Mouse (Mus musculus) hindbrain, embryonic 11.5 days (tissue): ENCODE measurements at regions not wholly inside any gene's neighbourhood (a gene's known extent, or its start where the extent isn't known, plus 50 kb on each side); places are given as distances from the start of the nearest gene placed in this dataset.
A peak's percentile ranks its signal among the peaks of the same experiment; 100 is the strongest.

ENCODE experiments used
- ATAC-seq: fragments of 200-750 bp; cut with Nextera tagmentation; 2 replicates; pipeline ENCODE4 v1.8.0; 2017; ENCODE audit warnings: mild to moderate bottlenecking, moderate TSS enrichment, moderate library complexity; ENCODE audit not compliant: low FRiP score
- DNase-seq: peaks from one replicate; pipeline ENCODE4 v3.0.0-alpha.2; 2015; ENCODE audit warnings: low spot score
- H3K27ac ChIP-seq: fragments of 300-500 bp; sonication (generic); 2 replicates; pipeline ENCODE4 v1.5.1; 2014; ENCODE audit warnings: mild to moderate bottlenecking, low read depth, low read length
- H3K27me3 ChIP-seq: fragments of 300-500 bp; sonication (generic); 2 replicates; pipeline ENCODE4 v1.6.1; 2014; ENCODE audit warnings: mild to moderate bottlenecking, low read length, moderate library complexity, mixed read lengths; ENCODE audit not compliant: control insufficient read depth, insufficient read depth
- H3K36me3 ChIP-seq: fragments of 300-500 bp; sonication (generic); 2 replicates; pipeline ENCODE4 v1.6.1; 2014; ENCODE audit warnings: mild to moderate bottlenecking, low read length, moderate library complexity, mixed read lengths; ENCODE audit not compliant: control insufficient read depth, insufficient read depth
- H3K4me1 ChIP-seq: fragments of 300-500 bp; sonication (generic); replicated peaks from 2 replicates; pipeline ENCODE4 v1.6.1; 2014; ENCODE audit warnings: low read length, mixed read lengths; ENCODE audit not compliant: control insufficient read depth, insufficient read depth
- H3K4me2 ChIP-seq: fragments of 300-500 bp; sonication (generic); replicated peaks from 2 replicates; pipeline ENCODE4 v1.6.1; 2014; ENCODE audit warnings: mild to moderate bottlenecking, low read depth, low read length
- H3K4me3 ChIP-seq: fragments of 300-500 bp; sonication (generic); 2 replicates; pipeline ENCODE4 v1.5.1; 2014; ENCODE audit warnings: low read depth, low read length
- H3K9ac ChIP-seq: fragments of 300-500 bp; sonication (generic); 2 replicates; pipeline ENCODE4 v1.6.1; 2014; ENCODE audit warnings: low read depth, low read length
- H3K9me3 ChIP-seq: fragments of 300-500 bp; sonication (generic); 2 replicates; pipeline ENCODE4 v1.6.1; 2016; ENCODE audit warnings: low read length; ENCODE audit not compliant: control insufficient read depth
- WGBS: fragments of 180-500 bp; shearing (Covaris S2); extraction: QIAGEN DNeasy Blood & Tissue Kit; methylation state at CpG from one replicate; pipeline ENCODE4 v1.1.7; 2014; 5-methylcytosine and 5-hydroxymethylcytosine counted together

DNA sequence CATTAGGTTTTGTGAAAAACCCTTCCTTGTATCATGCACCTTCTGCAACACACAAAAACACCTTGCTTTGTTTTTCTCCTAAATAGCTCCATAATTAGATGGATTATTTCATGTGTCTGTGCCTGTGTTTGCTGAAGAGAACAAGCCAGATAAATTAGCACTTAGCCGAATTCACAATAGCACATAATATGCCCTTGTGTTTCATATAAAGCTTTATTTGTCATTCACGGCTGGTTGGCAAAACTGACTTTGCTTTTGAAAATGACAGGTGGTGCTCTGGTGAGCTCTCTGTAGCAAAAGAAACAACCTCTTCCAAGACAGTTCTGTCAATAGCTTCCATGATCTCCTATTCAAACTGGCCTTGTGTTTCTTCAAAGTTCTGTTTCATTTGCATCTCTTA is 551.2 kb upstream of the Itga1 start:
- Histone ChIP-seq H3K9ac (no peak overlapping the region), H3K27me3 (no peaks in the 10 kb centered on the region), H3K4me1 (no peaks in the 10 kb centered on the region), H3K4me2 (no peak overlapping the region), H3K27ac (no peak overlapping the region), H3K9me3 (no peaks in the 10 kb centered on the region), H3K36me3 (no peaks in the 10 kb centered on the region), H3K4me3 (no peak overlapping the region)
- no peak for DNase-seq
- WGBS: 51% methylated on average over 2 of the region's 2 CpGs
- ATAC-seq: no peak

DNA sequence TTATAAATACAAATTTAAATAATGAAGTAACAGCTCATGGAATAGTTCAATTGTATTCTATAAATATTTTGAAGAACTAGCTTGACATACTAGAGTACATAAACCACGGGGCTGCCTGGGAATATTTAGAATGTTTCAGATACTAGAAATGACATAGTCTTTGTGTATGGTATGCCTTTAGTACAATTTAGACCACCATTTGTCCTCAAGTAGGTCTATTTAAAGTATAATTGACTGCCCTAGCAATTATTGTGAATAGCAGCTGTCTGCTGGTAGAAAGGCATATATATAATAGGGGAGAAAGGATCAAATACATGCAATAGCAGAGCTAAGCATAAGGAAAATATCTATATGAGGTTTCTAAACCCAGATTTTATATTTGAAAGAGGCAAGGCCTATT is 550.6 kb upstream of the Itga1 start:
- Histone ChIP-seq H3K27ac (no peak overlapping the region), H3K4me3 (no peak overlapping the region), H3K9me3 (no peaks in the 10 kb centered on the region), H3K36me3 (no peaks in the 10 kb centered on the region), H3K4me2 (no peak overlapping the region), H3K9ac (no peak overlapping the region), H3K4me1 (no peaks in the 10 kb centered on the region), H3K27me3 (no peaks in the 10 kb centered on the region)
- DNase-seq: no peak
- 68% methylated on average over 1 of the region's 1 CpGs for WGBS
- no peak for ATAC-seq

GRCm38 (mm10) chr13:115631410-115632105 is 529.8 kb upstream of the Itga1 start:
- H3K9me3 ChIP-seq: no peaks in the 10 kb centered on the region
- H3K4me1 ChIP-seq: no peaks in the 10 kb centered on the region
- H3K36me3 ChIP-seq: no peaks in the 10 kb centered on the region
- ATAC-seq: peak; percentile 86
- 41% methylated on average over 10 of the region's 10 CpGs for WGBS
- no peak overlapping the region for H3K4me3 ChIP-seq
- peaks cover 2% of the 10 kb centered on the region; the same call in 1 of the 2 replicates for H3K27me3 ChIP-seq
- H3K9ac ChIP-seq: no peak overlapping the region
- H3K27ac ChIP-seq: no peak overlapping the region
- H3K4me2 ChIP-seq: no peak overlapping the region
- DNase-seq: peak; percentile 38

GRCm38 (mm10) chr13:115630603-115631002 is 528.8 kb upstream of the Itga1 start:
- H3K4me2 ChIP-seq: no peak overlapping the region
- no peak for ATAC-seq
- no peak for DNase-seq
- H3K4me3 ChIP-seq: no peak overlapping the region
- H3K4me1 ChIP-seq: no peaks in the 10 kb centered on the region
- no peaks in the 10 kb centered on the region for H3K36me3 ChIP-seq
- 62% methylated on average over 2 of the region's 2 CpGs for WGBS
- H3K27ac ChIP-seq: no peak overlapping the region
- H3K9me3 ChIP-seq: no peaks in the 10 kb centered on the region
- no peak overlapping the region for H3K9ac ChIP-seq
- peaks cover 2% of the 10 kb centered on the region; the same call in 1 of the 2 replicates for H3K27me3 ChIP-seq

- no peak for ATAC-seq
- H3K27ac ChIP-seq: no peak overlapping the region
- no peak overlapping the region for H3K9ac ChIP-seq
- no peak overlapping the region for H3K4me2 ChIP-seq
- no peaks in the 10 kb centered on the region for H3K4me1 ChIP-seq
- H3K9me3 ChIP-seq: no peaks in the 10 kb centered on the region
- WGBS: 79% methylated on average over 6 of the region's 6 CpGs
- H3K27me3 ChIP-seq: no peaks in the 10 kb centered on the region
- DNase-seq: no peak
- H3K4me3 ChIP-seq: no peak overlapping the region
- H3K36me3 ChIP-seq: no peaks in the 10 kb centered on the region
These were observed 511.4 kb upstream of the Itga1 start for GRCm38 (mm10) chr13:115613174-115613573.

DNA sequence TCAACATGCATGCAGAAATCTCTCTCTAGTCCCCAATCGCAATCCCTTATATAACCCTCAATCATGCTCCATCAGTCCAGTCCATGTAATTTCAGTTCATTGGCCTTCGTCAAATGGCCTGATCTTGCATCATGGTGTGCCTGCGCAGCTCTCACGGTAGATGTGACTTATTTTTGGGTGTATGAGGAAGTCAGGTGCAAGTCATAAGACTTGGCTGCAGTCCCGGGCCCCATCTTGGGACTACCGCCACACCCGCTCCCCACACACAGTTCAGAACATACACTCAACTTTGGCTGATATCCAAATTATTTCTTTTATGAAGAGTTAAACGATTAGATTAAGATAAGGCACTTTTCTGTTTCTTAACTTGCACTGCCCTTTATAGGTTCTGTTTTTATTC is 504.7 kb upstream of the Itga1 start:
- no peak overlapping the region for H3K4me2 ChIP-seq
- H3K4me1 ChIP-seq: no peaks in the 10 kb centered on the region
- H3K9ac ChIP-seq: no peak overlapping the region
- DNase-seq: no peak
- H3K4me3 ChIP-seq: no peak overlapping the region
- no peaks in the 10 kb centered on the region for H3K36me3 ChIP-seq
- no peaks in the 10 kb centered on the region for H3K27me3 ChIP-seq
- 95% methylated on average over 8 of the region's 8 CpGs for WGBS
- no peak overlapping the region for H3K27ac ChIP-seq
- no peaks in the 10 kb centered on the region for H3K9me3 ChIP-seq
- no peak for ATAC-seq

GRCm38 (mm10) chr13:115595126-115595671 is 493.4 kb upstream of the Itga1 start:
- WGBS: 87% methylated on average over 5 of the region's 5 CpGs
- H3K9ac ChIP-seq: no peak overlapping the region
- H3K4me1 ChIP-seq: no peaks in the 10 kb centered on the region
- ATAC-seq (no peak), DNase-seq (no peak)
- no peaks in the 10 kb centered on the region for H3K27me3 ChIP-seq
- H3K9me3 ChIP-seq: no peaks in the 10 kb centered on the region
- no peak overlapping the region for H3K4me3 ChIP-seq
- no peaks in the 10 kb centered on the region for H3K36me3 ChIP-seq
- no peak overlapping the region for H3K4me2 ChIP-seq
- no peak overlapping the region for H3K27ac ChIP-seq

GRCm38 (mm10) chr13:115575967-115576366 is 474.2 kb upstream of the Itga1 start:
- Histone ChIP-seq H3K9me3 (no peaks in the 10 kb centered on the region), H3K4me1 (no peaks in the 10 kb centered on the region), H3K36me3 (no peaks in the 10 kb centered on the region), H3K9ac (no peak overlapping the region), H3K27me3 (no peaks in the 10 kb centered on the region), H3K4me3 (no peak overlapping the region), H3K27ac (no peak overlapping the region), H3K4me2 (no peak overlapping the region)
- DNase-seq (no peak), ATAC-seq (no peak)
- 80% methylated on average over 3 of the region's 3 CpGs for WGBS
